Mouse (Mus musculus) WW6 (cell line): ENCODE data around the gene Glyr1.

ENCODE experiments used
- DNase-seq: peaks from one replicate; pipeline ENCODE4 v3.0.0-alpha.2; 2013; ENCODE audit warnings: low read depth, low spot score

The Glyr1 gene

DNA sequence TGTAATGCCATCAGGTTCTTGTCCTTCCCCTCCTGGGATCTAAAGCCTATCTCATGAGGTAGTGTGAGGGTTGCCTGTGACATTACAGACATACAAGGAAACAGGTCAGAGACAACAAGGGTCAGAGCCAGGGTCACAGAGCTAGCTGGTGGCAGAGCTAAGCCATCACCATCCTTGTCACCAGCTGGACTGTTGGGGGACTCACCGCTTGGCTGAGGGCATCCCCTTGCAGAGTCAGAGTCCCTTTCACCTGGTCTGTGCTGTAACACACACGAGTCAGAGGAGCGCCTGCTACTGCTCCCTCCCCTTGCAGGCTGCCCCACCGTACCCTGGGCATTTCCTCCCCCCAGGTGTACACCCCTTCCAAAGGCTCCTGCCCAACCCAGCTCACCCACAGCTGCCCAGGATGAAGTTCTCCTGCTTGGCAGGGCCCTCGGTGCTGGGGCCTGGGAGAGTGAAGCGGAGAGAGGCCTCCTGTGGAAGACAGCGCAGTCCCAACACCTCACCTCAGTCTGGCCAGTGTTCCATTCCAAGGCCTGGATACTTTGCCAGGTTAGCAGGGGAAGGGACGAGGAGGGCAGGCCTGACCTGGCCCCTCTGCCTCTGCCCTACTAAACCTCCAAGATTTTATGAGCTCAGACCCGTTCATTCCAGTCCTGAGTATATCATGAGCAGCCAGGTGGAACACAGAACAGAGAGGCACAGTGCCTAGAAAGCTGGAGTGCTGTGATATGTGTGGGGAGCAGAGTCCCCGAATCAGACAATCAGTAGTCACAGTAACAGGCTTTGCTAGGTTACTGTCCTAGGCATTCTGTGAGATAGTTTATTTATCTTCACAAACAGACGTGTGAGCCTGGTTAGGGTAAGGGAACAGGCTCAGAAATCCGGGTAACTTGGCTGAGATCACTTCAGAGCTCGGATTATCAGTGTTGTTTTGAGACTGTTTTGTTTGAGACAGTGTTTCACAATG lies 37.3 kb downstream of the Glyr1 start:
- DNase-seq: no peak

GRCm38 (mm10) chr16:5011285-5011684 lies 38.4 kb downstream of the Glyr1 start:
- no peak for DNase-seq

GRCm38 (mm10) chr16:5010371-5010935 lies 39.2 kb downstream of the Glyr1 start:
- no peak for DNase-seq

DNA sequence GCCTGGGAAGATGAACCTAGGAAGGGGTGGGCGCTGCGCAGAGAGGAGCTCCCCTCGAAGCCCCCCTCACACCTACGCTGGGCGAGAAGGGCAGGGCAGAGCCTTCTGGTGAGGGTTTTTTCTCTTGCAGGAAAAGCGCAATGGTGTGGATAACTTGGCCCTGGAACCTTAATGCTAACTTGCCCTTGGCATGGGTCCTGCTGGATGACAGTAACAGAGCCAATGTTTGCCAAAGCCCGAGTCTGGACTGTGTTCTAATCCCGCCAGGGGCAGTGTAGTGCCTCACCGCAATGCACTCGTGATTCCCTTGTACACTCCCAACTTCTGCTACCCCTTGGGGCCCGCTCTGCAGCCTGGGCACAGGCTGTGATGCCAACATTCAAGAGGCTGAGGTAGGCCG lies 41.6 kb downstream of the Glyr1 start:
- no peak for DNase-seq

GRCm38 (mm10) chr16:5007492-5007891 lies 42.2 kb downstream of the Glyr1 start:
- no peak for DNase-seq

DNA sequence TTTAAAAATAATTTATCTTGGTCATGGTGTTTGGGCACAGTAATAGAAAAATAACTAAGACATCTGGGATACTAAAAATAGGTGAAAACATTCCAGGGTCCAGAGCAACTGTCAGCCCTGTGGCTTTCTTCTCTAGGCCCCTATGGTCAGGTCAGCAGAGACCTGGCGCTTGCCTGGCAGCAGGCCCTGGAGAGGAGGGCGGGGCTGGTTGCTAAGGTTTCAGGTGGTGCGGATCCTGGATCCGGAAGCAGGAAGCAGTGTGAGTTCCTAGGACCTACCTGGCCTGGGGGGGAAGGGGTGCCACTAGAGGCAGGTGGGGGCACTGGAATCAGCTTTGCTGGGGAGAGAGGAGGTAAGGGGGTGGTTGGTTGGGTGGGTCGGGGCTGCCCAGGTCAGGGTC lies 42.6 kb downstream of the Glyr1 start, which contains the start of gene Smim22:
Gene Smim22 (plus strand): TSS at position 222 of the 400 bp plus-strand sequence.
- no peak for DNase-seq

GRCm38 (mm10) chr16:5000611-5001010 lies 49.1 kb downstream of the Glyr1 start:
- DNase-seq: no peak

DNA sequence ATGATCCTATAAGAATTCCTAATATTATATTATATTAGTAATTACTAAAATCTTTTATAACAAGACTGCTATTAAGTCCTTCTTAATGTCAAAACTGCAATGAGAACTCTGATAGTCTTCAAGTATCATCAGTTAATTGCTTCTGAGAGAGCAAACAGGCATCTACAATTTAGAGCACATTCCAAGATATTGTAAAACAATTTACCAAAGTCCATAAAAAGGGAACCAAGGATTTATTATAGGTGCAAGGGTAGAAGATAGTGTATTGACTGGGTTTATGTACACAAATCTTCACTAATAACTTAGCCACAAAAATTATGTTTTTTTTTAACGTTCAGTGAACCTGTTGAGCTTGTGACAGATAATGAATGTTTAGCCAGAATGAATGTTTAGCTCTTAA lies 50.7 kb downstream of the Glyr1 start:
- no peak for DNase-seq

GRCm38 (mm10) chr16:4997553-4997952 lies 52.1 kb downstream of the Glyr1 start, which contains the start of gene Sept12:
Sept12 (minus strand) TSS chr16:4997852.
- no peak for DNase-seq

- no peak for DNase-seq
Measured at GRCm38 (mm10) chr16:4993276-4993675, 56.4 kb downstream of the Glyr1 start.

GRCm38 (mm10) chr16:4984717-4985116 lies 64.9 kb downstream of the Glyr1 start:
- DNase-seq: no peak

DNA sequence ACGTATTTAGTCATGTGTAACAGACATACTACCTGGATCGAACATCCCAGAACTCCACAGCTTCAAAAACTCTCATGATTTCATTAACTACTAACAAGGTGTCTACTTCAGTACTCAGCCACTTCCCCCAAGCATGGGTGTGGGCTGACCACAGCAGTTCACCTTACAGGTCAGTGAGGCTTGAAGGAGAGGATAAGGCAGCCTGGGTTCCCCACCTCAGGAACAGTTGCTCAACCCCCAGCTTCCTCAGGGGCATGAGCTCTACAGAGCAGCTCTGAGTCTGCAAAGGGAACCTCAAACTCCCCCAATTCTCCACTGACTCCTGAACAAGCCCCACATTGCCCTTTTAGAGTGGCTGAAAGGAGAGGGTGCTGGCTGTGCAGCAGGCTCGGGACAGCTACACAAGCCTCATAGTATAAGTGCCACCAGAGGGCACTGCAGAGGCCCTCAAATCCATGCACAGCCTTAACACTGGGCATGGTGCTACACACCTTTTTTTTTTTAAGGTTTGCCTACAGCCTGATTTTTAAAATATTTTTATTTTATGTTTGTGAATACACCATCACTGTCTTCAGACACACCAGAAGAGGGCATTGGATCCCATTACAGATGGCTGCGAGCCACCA lies 69.8 kb downstream of the Glyr1 start:
- DNase-seq: no peak

DNA sequence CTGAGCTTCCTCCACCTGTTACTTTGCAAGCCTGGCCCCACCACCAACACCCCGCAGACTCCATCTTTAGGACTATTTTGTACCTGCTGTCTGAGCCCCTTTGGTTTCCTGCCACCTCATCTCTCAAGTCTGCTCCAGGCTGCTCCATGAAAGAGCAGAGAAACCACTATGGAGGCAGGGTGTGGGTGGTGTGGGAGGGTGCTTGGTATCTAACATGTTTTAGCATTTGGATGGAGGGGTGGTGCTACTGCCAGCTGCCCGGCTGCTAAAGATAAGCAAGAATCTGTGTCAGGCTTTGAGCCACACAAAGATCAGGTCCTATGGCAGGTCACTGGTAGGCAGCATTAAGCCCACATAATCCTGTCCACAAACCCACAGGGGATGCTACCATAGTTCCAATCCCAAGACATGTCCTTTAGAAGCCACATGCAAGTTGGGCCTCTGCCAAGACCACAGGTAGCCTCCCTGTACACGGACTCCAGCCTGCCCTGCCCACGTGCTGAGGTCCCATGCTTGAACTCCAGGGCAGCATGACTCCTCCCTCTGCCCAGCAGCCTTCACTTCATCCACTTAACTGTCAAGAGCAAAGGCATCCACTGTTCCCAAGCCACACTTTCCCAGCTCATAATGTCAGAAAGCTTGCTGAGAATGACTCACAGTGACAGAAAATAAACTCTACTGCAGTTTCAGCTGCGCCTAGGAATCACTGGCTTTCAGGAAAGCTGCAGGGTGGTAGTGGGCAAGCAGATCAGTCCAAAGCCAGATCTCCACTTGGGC lies 71.2 kb downstream of the Glyr1 start:
- DNase-seq: no peak

GRCm38 (mm10) chr16:4976180-4976579 lies 73.5 kb downstream of the Glyr1 start:
- no peak for DNase-seq

DNA sequence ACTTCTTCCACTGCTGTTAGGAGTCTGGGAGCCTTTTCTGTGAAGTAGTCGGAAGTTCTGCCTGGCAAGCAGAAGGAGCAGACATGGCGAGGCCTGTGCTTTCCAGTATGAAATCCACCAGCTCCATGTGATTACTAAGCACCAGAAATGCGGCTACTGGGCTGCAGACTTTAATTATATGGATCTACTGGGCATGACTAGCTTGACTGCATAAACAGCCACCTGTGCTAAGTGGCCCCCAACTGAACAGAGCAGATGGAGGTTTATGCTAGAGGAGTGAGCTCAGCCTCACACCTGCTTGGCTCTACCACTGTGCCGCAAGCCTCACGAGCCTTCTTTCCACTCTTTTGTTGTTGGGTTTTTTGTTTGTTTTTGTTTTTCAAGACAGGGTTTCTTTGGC lies 75.1 kb downstream of the Glyr1 start:
- no peak for DNase-seq

DNA sequence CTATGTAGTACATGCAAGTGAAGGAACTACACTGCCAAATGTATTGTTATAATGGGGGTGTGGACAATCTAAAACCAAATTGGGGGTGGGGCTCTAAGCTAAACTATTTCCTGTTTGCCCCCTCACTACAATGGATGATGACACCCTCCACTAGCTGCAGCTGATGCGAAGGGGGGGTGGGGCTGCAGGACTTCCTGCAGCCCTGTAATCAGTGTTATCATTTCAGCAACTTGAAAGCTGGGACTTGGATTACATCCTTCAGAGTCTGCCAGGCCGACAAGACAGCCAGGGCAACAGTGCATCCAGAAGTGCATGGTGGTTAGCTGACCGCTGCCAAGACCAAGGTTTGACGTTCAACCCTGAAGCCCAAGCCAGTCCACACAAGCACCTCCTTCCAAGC lies 78.0 kb downstream of the Glyr1 start:
- DNase-seq: no peak

GRCm38 (mm10) chr16:4969055-4969843 lies 80.4 kb downstream of the Glyr1 start:
- DNase-seq: no peak

- DNase-seq: no peak
Measured at GRCm38 (mm10) chr16:4968426-4968825, 81.2 kb downstream of the Glyr1 start.

- no peak for DNase-seq
Measured at GRCm38 (mm10) chr16:4965392-4966129, 84.1 kb downstream of the Glyr1 start.

DNA sequence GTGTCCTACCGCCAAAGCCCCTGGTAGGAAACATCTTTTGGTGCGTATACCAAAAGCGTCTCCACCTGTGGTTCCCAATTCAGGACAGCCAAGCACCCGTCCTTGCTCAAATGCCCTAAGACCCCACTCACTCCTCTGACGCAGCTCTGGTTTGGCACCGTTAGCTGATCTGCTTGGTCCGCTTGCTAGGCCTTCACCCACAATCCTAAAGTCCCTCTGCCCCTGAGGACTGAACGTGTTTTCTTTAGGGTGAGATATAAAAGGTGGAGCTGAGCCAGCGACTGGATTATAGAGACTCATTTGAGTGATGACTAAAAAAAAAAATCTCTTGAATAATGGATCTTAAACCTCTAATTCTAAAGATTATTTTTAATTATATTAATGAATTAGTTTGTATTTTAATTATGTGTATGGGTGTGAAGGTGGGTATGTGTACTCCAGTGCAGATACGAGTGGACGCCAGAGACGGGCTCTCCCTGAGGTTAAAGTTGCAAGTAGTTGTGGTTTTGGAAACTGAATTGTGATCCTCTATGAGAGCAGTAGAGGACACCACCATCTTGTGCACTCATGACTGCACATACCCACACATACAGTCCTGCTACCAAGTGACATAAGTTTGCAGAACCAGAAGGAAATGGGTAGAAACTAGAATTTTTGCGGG lies 84.8 kb downstream of the Glyr1 start:
- DNase-seq: peak; percentile 18
